ENCODE assay signal across 20 mouse cellular contexts in the genomic region with DNA sequence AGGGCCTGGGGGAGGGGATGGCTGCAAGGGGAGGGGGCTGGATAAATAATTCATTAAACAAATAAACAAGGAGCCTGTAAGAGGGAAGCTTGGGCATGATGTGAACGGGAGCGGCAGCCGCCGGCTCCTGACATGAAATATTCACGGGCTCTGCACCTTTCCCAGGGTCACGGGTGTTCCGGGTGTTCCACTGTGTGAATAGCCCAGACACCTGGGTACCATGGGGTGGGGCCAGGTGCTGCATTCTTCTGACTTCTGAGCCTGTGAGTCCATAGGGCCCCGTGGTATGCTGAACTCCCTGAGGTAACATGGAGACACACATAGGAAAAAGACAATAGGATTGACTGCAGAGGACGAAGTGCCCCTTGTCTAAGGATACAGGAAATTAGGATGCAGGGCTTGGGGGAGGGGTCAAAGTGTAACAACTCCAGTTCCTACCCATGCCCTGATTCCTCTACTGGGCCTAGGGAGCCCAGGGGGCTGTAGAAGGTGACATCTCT. TPM values are rescaled to one million over a fixed set of nuclear protein-coding genes. Genes with fewer than 3 reads are reported as not detected.
DNase-seq lines count a peak whose midpoint lies in the region; ATAC-seq and TF ChIP-seq lines count a peak whose summit lies in the region.
"Had no signal": no experiment of that assay in that cellular context is flagged by ENCODE, and none has a peak within 500 bp of the region (broad histone marks: within the 10 kb centered on the region; RNA-seq: fewer than 3 reads in every experiment).

No protein-coding gene starts in this region.

- peaks cover 2% of the 10 kb centered on the region; the same call in 1 of the 2 replicates for H3K4me1 ChIP-seq in lung, postnatal 0 days (ENCODE audit: insufficient read depth, low read depth, low read length)
- H3K4me1 ChIP-seq in hindbrain, embryonic 12.5 days: peaks cover 44% of the 10 kb centered on the region

- H3K4me2 ChIP-seq in lung, postnatal 0 days (replicated peaks; ENCODE audit: low read depth, low read length): no peak overlapping the region
- H3K4me2 ChIP-seq in hindbrain, embryonic 12.5 days (replicated peaks): no peak overlapping the region
- H3K4me2 ChIP-seq: forebrain, embryonic 12.5 days had no signal

- TF ChIP-seq EP300 in lung, postnatal 0 days (IDR thresholded peaks at IDR 0.05): no peak

- peak; percentile 18; the same call in 1 of the 2 replicates for ATAC-seq in lung, postnatal 0 days
- ATAC-seq in hindbrain, embryonic 12.5 days (ENCODE audit: low FRiP score): no peak; the same call in 1 of the 2 replicates

- no peak overlapping the region for H3K27ac ChIP-seq in lung, postnatal 0 days (ENCODE audit: low read length)
- peak overlapping the region; percentile 62 for H3K27ac ChIP-seq in hindbrain, embryonic 12.5 days
- H3K27ac ChIP-seq: forebrain, embryonic 12.5 days had no signal

- H3K27me3 ChIP-seq in lung, postnatal 0 days (replicated peaks; ENCODE audit: insufficient read depth, low read length): no peaks in the 10 kb centered on the region
- H3K27me3 ChIP-seq in hindbrain, embryonic 12.5 days: peaks cover 29% of the 10 kb centered on the region

- DNase-seq in lung, postnatal 0 days (ENCODE audit: low spot score): no peak
- DNase-seq in lung, adult 18-20 months: no peak
- peak; percentile 38 for DNase-seq in testis, postnatal 10 days (ENCODE audit: low spot score)
- DNase-seq in testis, postnatal 14 days (ENCODE audit: low spot score): no peak
- no peak for DNase-seq in right cerebral cortex, postnatal 36 days (ENCODE audit: low spot score in 2 of 2)
- no peak for DNase-seq in embryo, embryonic 10.5 days (ENCODE audit: low spot score)
- DNase-seq: cerebellum, adult 18-20 months; cerebellum, postnatal 25 days; gastrocnemius, postnatal 14 days; heart, adult 18-20 months; heart, postnatal 36 days; kidney, adult 9 months; liver; lung, adult 2 months; lung, postnatal 36 days; thymus, postnatal 36 days had no signal

- WGBS in lung, postnatal 0 days: 37% methylated on average over 9 of the region's 9 CpGs
- 38% methylated on average over 9 of the region's 9 CpGs for WGBS in hindbrain, embryonic 12.5 days

- no peak for TF ChIP-seq CTCF in lung, postnatal 0 days (IDR thresholded peaks at IDR 0.05)

- H3K9ac ChIP-seq in lung, postnatal 0 days (replicated peaks; ENCODE audit: low read depth): no peak overlapping the region
- H3K9ac ChIP-seq in hindbrain, embryonic 12.5 days: no peak overlapping the region
- H3K9ac ChIP-seq: forebrain, embryonic 12.5 days had no signal

- no peaks in the 10 kb centered on the region for H3K36me3 ChIP-seq in lung, postnatal 0 days (ENCODE audit: insufficient read depth, low read length)
- H3K36me3 ChIP-seq in hindbrain, embryonic 12.5 days: no peaks in the 10 kb centered on the region
- H3K36me3 ChIP-seq: forebrain, embryonic 12.5 days had no signal

- no peak overlapping the region for H3K4me3 ChIP-seq in lung, postnatal 0 days (ENCODE audit: low read depth, low read length)
- H3K4me3 ChIP-seq in hindbrain, embryonic 12.5 days: no peak overlapping the region
- H3K4me3 ChIP-seq: embryonic facial prominence, embryonic 10.5 days; forebrain, embryonic 12.5 days had no signal

- H3K9me3 ChIP-seq in lung, postnatal 0 days (ENCODE audit: low read length): no peaks in the 10 kb centered on the region
- H3K9me3 ChIP-seq in hindbrain, embryonic 12.5 days (replicated peaks): no peaks in the 10 kb centered on the region
- H3K9me3 ChIP-seq: embryonic facial prominence, embryonic 10.5 days; forebrain, embryonic 12.5 days had no signal

RNA-seq across cellular contexts. Expression of gene Efna3, which starts 4.7 kb away (rescaled TPM):
- polyA plus RNA-seq in lung, postnatal 0 days (2015; fragmentation: Nextera tagmentation; extraction: Ambion mirVana): 4.4 and 6.7 TPM in 2 replicates
- polyA plus RNA-seq in hindbrain, embryonic 12.5 days (2016; fragmentation: Nextera tagmentation; extraction: Ambion mirVana): 21.7 and 22.2 TPM in 2 replicates

RNA-seq across cellular contexts. Expression of gene Efna4, which starts 10.4 kb away (rescaled TPM):
- polyA plus RNA-seq in lung, postnatal 0 days (2015; fragmentation: Nextera tagmentation; extraction: Ambion mirVana): 9.7 and 10.3 TPM in 2 replicates
- 20.5 and 21.4 TPM in 2 replicates for polyA plus RNA-seq in hindbrain, embryonic 12.5 days (2016; fragmentation: Nextera tagmentation; extraction: Ambion mirVana)

RNA-seq across cellular contexts. Expression of gene Adam15, which starts 22.4 kb away (rescaled TPM):
- polyA plus RNA-seq in lung, postnatal 0 days (2015; fragmentation: Nextera tagmentation; extraction: Ambion mirVana): 133 and 177 TPM in 2 replicates
- polyA plus RNA-seq in hindbrain, embryonic 12.5 days (2016; fragmentation: Nextera tagmentation; extraction: Ambion mirVana): 40.3 and 41.9 TPM in 2 replicates

RNA-seq across cellular contexts. Expression of gene Dcst2, which starts 34.4 kb away (rescaled TPM):
- polyA plus RNA-seq in lung, postnatal 0 days (2015; fragmentation: Nextera tagmentation; extraction: Ambion mirVana): 0.16 and 0.25 TPM in 2 replicates
- polyA plus RNA-seq in hindbrain, embryonic 12.5 days (2016; fragmentation: Nextera tagmentation; extraction: Ambion mirVana): 0.12 and 0.29 TPM in 2 replicates
- polyA plus RNA-seq: heart, embryonic 14.5 days had no signal

RNA-seq across cellular contexts. Expression of gene Dcst1, which starts 37.6 kb away (rescaled TPM):
- polyA plus RNA-seq in lung, postnatal 0 days (2015; fragmentation: Nextera tagmentation; extraction: Ambion mirVana): 0.11 and 0.38 TPM in 2 replicates
- 0.71 and 0.76 TPM in 2 replicates for polyA plus RNA-seq in hindbrain, embryonic 12.5 days (2016; fragmentation: Nextera tagmentation; extraction: Ambion mirVana)
- polyA plus RNA-seq: lung, adult 2 months had no signal
